Mouse (Mus musculus): ENCODE results near the gene Clasp2. TPM values are rescaled to one million over a fixed set of nuclear protein-coding genes. Genes with fewer than 3 reads are reported as not detected.
A peak's percentile ranks its signal among the peaks of the same experiment; 100 is the strongest.
"Not testable (repeated sequence)": the region's sequence is repeated elsewhere in the genome, so short reads cannot be mapped to it uniquely, and the experiment has no call there.

The Clasp2 gene
- total RNA-seq (2015; ENCODE audit: low replicate concordance) (12.5 and 23.2 TPM in 2 replicates), total RNA-seq (2017; ENCODE audit: low replicate concordance) (11.0 and 13.7 TPM in 2 replicates)

DNA sequence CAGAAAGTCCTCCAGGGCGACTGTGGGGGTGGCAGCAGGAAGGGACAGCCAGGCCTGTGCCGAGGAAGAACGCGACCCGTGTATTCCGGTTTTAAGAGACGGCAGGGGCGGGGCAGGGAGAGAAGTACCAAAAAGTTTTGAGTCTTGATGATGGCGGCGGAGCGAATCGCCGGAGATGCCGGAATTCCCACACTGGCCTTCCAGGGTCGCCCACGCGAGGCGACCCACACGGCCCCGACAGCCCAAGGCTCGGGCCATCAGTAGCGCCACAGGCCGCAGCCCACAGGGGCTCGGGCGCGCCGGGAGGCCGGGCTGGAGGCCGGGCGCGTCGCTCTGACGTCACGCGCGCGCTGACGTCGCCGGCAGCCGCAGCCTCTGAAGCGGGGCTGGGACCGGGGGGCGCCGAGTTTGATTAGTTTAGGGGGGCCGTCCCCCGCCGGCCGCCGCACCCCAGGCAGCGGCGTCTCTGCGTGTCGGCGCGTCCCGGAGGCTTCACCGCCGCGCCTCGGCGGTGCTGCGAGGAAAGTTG lies at the start of gene Clasp2:
Clasp2 (plus strand) TSS at position 366 of the 529 bp plus-strand sequence.
- peak; percentile 77 for ATAC-seq (replicated peaks; ENCODE audit: low FRiP score, poor library complexity, severe bottlenecking)

DNA sequence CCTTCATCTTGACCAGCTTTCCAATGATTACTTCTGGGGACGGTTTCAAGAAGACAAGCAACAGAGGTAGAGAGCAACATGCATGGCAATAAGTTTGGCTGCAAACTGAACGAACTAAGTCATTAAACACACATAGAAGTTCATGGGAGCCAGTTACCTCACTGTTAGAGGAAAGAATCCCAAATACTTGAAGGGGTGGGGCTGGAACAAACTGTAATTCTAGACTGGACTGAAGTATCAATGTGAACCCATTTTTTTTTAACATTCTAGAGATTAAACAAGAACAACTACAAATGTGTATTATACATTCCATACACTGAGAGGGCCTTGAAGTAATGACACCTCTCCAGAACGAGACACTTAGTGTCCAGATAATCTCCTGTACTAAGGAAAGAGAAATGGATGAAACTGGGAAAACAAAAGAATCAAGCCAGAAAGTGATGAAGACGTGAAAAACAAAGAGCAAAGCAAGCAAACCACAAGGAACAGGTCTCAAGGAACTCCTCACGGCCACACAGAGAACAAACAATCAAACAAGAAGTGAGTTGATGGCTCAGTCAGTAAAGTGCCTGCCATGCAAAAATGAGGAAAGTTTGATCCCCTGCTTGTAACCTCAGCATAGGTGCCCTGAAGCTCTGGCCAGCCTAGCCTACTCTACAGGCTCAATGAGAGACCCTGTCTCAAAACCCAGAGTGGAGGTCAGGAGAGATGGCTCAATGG lies 39.7 kb upstream of the Clasp2 start:
- ATAC-seq (replicated peaks; ENCODE audit: low FRiP score, poor library complexity, severe bottlenecking): no peak

DNA sequence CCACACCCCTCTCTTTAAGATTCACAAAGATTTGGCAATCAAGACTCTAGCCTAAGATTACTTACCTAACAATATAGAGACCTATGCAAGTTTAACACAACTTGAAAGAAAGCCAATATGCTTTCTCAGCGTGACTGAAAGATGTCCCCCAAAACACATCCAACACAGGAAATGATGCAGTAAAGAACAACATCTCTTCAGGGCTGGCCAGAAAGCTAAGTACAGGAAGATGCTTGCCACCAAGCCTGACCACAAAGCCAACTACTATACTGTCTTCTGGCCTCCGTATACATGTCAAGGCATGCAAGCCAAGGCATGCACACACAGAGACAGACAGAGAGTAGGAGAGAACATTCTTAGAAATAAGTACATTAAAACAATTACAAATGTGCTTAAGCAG lies 35.2 kb upstream of the Clasp2 start:
- ATAC-seq (replicated peaks; ENCODE audit: low FRiP score, poor library complexity, severe bottlenecking): no peak

DNA sequence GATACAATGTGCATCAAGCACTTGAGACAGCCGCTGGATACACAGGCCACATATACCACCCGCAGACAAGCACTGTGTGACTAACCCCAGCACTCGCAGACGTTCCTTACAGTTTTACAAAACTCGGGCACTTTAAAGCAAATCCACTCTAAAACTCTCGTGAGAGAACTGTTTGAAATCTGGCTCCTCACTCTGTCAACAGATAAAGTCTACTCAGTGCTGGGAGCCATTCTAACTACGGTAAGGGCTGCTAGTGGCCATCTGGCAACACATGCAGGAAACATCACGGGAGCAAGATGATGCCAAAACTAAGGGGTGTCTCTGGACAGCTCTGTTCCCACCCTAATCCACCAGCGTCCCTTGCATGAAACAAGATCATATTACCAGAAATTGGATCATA lies 34.4 kb upstream of the Clasp2 start:
- ATAC-seq (replicated peaks; ENCODE audit: low FRiP score, poor library complexity, severe bottlenecking): peak; percentile 20; the same call in 1 of the 2 replicates

DNA sequence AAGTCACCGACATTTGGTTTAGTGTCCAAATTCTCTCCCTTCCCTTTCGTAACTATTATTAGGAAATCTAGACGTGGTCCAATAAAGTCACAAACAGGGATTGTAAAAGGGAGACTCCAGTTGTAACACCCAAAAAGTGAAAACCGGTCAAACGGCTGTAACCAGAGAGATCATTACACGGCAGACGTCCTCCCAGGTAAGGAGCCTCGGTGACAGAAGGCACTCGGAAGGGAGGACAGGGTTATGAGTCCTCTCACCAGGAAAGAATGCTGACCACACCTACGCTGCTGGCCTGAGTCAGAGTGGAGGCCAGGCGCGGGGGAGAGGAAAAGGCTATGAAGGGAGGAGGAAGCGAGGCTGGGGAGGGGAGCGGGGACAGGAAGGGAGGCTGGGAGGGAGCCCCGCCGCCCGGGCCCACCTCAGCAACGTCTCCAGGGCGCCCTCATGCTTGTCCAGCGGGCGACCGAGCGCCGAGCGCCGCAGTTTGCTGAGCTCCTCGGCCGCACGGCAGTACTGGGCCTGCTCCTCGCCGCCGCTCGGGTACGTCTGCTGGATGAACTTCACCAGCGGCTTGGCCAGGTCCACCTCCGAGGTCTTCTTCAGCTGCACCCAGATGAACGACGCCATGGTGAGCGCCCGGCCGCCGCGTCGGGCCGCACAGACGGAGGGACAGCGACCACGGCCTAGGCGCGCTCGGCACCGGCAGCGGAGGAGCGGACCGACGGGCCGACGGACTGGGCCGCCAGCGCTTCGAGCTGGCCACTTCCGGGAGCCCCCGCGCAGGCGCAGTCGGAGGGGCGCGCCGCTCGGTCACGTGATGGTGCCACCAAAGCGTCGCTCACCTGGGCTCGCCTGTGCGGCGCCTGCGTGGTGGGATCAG lies 33.6 kb upstream of the Clasp2 start, which contains the start of gene Pdcd6ip:
Pdcd6ip (minus strand) TSS at position 779 of the 880 bp plus-strand sequence.
- peak; percentile 90 for ATAC-seq (replicated peaks; ENCODE audit: low FRiP score, poor library complexity, severe bottlenecking)

DNA sequence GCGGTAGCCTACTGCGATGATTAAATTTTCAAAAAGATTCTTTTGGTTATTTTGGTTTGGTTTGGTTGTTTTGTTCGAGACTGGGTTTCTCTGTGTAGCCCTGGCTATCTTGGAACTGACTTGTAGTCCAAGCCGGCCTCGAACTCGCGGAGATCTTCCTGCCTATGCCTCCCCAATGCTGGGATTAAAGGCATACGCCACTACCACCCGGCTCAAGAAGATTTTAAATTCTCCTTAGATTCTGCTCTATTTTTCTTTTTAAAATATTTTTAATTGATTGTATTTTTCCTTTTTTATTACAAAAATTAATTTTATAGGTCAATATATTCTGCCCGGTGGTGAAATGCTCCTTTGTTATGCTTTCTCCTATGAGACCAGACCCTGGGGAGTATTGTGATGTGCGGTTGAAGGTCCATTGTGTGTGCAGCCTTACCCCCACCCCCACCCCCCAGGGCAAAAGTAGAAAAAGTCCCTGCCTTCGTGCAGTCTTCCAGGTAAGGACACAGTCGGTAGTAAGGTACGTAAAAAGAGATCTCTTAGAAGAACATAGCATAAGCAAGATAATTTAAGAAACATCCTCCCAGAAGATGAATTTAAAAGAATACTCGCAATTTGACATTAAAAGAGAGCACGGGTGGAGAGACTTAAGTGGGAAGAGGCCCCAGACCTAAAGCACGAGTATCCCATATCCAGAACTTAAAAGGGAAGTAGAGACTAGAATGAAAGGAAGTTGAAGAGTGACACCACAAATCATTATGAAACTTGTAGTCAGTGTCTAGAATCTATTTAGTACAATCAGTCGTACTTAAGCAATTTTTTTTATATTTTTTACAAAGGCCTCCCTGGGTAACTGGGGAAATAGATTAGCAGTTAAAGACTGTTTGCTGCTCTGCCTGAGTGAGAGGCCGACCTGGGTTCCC lies 32.7 kb upstream of the Clasp2 start:
- ATAC-seq (replicated peaks; ENCODE audit: low FRiP score, poor library complexity, severe bottlenecking): no peak

DNA sequence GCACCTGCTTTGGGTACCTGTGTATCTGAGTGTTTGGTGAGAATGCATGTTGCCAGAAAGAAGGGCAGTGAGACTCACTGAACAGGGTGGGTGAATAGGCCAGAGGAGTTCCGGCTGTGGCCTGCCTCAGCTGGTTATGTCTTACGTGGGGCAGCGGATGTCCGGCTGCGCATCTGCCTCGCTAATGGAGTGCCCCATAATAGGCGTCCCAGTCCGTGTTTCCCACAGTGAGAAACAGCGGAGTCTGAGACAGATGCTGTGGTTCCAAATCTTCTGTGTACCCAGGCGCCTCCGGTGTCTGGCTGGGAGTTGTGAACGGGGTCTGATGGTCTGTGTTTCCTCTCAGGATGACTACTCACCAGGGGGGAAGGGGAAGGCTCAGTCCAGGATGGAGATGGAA lies 30.4 kb upstream of the Clasp2 start:
- no peak for ATAC-seq (replicated peaks; ENCODE audit: low FRiP score, poor library complexity, severe bottlenecking)

DNA sequence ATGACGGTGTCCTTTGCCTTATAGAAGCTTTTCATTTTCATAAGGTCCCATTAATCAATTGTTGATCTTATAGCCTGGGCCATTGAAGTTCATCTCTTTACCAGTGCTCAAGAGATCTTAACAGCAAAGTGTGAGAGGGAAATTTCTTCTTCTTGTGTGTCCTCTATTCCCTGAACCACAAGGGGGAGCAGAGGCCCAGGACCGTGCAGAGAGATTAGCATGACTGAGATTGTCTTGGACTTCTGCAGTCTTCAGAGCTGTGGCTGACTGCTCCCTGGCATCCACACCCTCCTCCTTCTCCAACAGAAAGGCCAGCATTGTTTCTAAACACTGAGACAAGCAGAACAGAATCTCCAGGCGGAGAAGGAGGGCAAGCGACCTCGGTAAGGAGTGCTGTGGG lies 22.2 kb upstream of the Clasp2 start:
- no peak for ATAC-seq (replicated peaks; ENCODE audit: low FRiP score, poor library complexity, severe bottlenecking)

DNA sequence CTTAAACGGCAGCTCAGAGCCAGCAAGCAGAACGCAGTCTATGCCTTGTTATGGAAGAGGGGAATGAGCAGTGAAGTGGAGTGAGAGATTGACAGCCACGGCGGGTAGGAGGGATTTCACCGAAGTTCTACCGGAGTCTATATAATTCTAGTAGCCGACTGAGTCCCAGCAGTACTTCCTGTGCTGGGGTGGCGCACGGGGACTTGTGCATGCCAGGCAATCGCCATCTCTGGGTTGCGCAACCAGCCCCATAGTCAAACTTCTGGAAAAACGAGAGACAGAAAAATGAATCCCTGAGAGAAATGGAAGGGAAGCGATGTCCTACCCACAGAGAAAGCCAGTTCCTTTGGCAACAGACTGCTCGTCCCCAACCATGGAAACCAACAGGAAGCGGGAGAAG lies 16.6 kb upstream of the Clasp2 start:
- no peak for ATAC-seq (replicated peaks; ENCODE audit: low FRiP score, poor library complexity, severe bottlenecking)

DNA sequence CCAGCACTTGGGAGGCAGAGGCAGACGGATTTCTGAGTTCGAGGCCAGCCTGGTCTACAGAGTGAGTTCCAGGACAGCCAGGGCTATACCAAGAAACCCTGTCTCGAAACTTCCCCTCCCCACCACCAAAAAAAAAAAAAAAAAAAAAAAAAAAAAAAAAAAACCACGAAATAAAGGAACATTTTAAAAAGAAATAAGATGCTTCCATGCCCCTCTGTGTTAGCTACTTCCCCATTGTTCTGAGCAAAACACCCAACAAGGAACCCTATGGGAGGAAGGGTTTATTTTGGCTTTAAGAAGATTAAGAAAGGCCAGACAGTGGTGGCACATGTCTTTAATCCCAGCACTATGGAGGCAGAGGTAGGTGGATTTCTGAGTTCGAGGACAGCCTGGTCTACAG lies 15.7 kb upstream of the Clasp2 start:
- not testable (repeated sequence) for ATAC-seq (replicated peaks; ENCODE audit: low FRiP score, poor library complexity, severe bottlenecking)

DNA sequence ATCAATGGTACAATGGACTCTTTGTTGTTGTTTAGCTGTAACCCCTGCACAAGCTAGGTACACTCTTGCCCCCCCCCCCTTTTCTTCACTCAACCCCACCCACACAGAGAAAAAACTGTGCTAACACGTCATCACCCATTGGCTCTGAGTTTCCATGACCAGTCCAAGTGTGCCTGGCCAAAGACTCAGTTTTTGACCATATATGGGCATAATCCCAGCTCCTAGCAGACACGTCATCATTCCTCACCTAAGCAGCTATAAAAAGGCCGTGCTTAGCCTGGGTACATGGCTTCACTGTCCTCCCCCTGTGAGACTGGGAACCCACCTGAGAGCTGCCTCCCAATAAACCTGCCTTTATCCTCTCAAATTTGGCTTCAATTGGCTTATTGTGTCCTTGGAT lies 15.1 kb upstream of the Clasp2 start:
- ATAC-seq (replicated peaks; ENCODE audit: low FRiP score, poor library complexity, severe bottlenecking): no peak

DNA sequence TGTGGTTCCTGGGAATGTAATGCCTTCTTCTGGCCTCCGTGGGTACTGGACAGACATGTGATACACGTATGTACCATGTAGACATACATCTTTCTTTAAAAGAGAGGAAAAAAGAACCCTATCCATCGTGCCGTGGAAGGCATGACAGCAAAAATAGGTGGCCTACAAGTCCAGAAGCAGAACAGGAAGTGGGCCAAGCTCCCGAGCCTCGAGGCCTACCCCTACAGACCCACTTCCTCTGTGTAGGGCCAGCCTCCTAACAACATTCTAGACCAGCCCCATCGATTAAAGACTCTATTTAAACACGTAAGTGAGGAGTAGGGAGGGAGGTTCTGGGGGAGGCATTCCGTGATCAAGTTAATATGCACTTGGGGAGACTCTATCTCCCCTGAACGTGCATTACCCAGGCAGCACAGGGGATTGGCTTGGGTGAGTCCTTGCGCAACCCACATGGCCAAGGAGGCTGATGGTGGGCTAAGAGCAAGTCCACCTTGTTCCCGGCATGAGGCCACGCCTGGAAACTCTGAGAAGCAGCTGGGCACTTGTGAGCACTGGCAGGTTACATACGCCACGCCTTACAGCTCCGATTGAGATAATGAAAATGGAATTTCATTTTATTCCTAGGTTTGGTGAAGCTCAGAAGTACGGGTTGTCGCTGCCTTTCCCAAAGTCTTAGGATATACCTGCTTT lies 14.1 kb upstream of the Clasp2 start:
- no peak for ATAC-seq (replicated peaks; ENCODE audit: low FRiP score, poor library complexity, severe bottlenecking)

DNA sequence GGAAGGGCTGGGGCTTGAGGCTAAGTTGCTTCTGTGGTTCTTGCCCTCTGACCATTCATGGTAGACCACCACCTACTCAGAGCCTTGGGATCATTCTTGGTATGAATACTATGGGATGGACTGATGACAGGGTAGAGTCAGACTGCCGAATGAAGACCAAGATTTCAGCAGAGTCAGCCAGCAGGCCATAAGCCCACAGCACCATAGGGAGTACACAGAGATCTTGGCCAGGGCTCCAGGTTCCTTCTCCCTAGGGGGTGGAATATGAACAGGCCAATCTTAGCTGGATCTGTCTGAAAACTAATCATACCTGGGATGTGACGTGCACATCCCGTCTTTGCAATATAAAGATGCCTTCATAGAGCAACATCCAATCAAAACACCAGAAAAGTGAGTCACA lies 9.7 kb upstream of the Clasp2 start:
- ATAC-seq (replicated peaks; ENCODE audit: low FRiP score, poor library complexity, severe bottlenecking): no peak

DNA sequence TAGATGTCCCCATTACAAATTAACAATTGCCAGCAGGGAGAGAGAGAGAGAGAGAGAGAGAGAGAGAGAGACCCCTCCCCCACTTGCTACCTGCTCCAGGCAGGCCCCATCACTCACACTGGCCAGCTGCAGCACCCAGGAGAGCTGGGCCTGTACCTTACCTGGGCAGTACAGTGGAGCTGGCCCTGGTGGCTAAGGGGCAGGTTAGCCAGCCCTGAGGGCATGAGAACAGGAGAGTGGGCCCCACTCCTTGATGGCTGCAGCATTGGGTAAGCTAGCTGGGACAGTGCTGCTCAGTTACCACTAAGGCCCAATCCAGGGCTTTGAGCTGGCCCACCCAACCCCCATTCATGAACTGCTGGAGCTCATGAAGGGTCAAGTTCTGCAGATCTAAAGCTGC lies 5.4 kb upstream of the Clasp2 start:
- no peak for ATAC-seq (replicated peaks; ENCODE audit: low FRiP score, poor library complexity, severe bottlenecking)

DNA sequence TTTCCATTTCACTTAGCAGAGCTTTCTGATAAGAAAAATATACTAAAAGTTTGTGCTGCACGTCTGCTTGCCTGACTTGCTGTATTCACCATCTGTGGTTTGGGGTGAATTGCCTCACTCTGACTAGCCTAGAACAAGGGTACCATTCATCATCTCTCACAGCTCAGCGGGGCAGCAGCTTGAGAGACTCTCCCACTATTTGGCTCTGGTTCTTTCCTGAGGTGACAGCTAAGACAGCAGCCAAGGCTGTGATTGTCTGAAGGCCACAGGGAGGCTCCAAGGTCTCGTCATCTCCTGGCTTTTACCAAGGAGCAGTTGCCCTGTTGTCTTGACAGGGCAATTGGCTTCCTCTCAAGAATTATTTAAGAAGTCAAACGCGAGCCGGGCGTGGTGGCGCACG lies 3.3 kb upstream of the Clasp2 start:
- no peak for ATAC-seq (replicated peaks; ENCODE audit: low FRiP score, poor library complexity, severe bottlenecking)

DNA sequence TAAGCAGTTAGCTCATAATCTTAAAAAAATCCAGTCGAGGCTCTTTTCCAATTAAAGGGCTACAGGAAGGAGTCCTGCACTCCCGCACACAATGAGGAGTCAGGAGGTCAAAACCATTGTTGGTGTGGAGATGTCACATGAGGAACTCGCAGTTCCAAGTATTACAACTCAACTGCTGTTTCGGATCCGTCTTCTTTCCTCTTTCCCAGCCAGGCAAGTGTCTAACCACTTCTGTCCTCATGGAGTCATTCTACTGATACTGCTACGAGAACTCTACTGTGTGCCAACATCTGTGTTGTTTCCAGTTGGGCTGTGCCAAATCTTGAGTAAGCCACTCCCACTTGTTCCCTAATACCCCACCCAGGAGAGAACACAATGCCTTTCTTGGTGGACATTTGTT lies 2.3 kb upstream of the Clasp2 start:
- ATAC-seq (replicated peaks; ENCODE audit: low FRiP score, poor library complexity, severe bottlenecking): no peak

DNA sequence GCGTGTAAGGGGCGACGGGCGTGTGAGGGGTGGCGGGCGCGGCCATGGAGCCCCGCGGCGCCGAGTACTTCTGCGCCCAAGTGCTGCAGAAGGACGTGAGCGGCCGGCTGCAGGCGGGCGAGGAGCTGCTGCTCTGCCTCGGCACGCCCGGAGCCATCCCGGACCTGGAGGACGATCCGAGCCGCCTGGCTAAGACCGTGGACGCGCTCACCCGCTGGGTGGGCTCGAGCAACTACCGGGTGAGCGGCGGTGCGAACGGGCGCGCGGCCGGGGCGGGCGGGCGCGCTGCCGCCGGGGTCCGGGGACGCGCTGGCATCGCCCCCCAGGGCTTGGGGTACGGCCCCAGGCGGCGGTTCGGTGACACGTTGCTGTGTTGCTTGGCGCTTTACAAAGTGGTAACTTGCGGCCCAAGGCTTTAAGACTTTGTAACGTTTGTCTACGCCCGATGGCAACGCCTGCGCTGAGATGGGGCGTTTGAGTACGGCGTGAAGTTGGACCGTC lies 414 bp downstream of the Clasp2 start:
- peak; percentile 74 for ATAC-seq (replicated peaks; ENCODE audit: low FRiP score, poor library complexity, severe bottlenecking)

DNA sequence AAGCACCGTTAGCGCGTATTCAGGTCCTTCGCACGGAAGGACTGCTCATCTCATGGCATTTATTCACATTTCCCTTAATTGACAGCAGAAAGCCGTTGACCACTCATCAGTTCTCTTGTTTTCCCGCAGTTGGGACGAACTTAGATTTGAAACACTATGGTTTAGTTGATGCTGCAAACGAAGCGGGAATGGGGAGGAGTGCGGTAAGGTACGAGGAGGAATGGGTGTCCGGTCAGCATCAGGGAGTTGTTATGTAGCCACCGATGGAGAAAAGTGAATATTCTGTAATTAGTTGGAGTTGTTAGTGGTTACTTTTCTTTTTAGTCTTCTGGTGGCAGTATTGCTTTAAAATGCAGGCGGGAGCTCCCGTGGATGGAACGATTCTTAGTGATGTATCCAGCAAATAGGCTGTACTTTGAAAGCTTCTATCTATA lies 1.1 kb downstream of the Clasp2 start:
- peak; percentile 37 for ATAC-seq (replicated peaks; ENCODE audit: low FRiP score, poor library complexity, severe bottlenecking)

DNA sequence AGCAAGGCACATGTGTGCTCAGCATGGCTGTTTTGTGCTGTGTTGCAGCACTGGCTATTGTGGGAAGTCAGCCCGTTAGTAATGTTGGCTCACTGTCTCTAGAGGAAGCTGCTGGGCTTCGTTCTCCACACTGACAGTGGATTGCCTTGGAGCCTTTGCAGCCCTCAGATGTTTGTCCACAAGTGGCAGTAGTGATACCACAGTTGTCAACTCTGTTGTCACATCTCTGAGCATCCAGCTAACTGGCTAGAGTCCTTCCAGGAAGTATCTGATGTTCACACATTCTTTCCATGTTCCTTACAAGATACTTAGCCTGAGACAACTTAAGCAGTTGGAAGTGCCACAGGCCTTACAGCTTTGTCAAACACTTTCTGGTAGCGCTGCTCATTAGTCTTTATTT lies 2.0 kb downstream of the Clasp2 start:
- no peak for ATAC-seq (replicated peaks; ENCODE audit: low FRiP score, poor library complexity, severe bottlenecking)
